Mouse (Mus musculus) G1E (cell line): ENCODE results near the gene Slirp. TPM values are rescaled to one million over a fixed set of nuclear protein-coding genes. Genes with fewer than 3 reads are reported as not detected.
A peak's percentile ranks its signal among the peaks of the same experiment; 100 is the strongest.

ENCODE experiments used
- ATAC-seq: 2 replicates; pipeline ENCODE4 v1.8.0; 2016; ENCODE audit warnings: mild to moderate bottlenecking; ENCODE audit not compliant: insufficient number of reproducible peaks, poor library complexity, low FRiP score, severe bottlenecking; ENCODE audit errors: extremely low read depth
- DNase-seq: peaks from one replicate; pipeline ENCODE4 v3.0.0; 2012; ENCODE audit warnings: low spot score
- H3K27me3 ChIP-seq: 2 replicates; pipeline ENCODE4 v1.6.1; 2012; ENCODE audit warnings: mild to moderate bottlenecking, low read length, inconsistent platforms; ENCODE audit not compliant: insufficient read depth
- H3K36me3 ChIP-seq: replicated peaks from 2 replicates; pipeline ENCODE3; 2012; ENCODE audit warnings: mild to moderate bottlenecking, inconsistent platforms
- H3K4me1 ChIP-seq: 2 replicates; pipeline ENCODE4 v1.6.1; 2012; ENCODE audit warnings: low read depth, low read length, inconsistent platforms, mixed read lengths; ENCODE audit not compliant: insufficient read depth
- H3K4me3 ChIP-seq: 2 replicates; pipeline ENCODE4 v1.5.1; 2012; ENCODE audit warnings: low read depth, mild to moderate bottlenecking, inconsistent platforms, low read length, moderate library complexity, mixed read lengths
- H3K9me3 ChIP-seq: replicated peaks from 2 replicates; pipeline ENCODE4 v1.6.1; 2012; ENCODE audit warnings: inconsistent platforms
- CTCF ChIP-seq: IDR thresholded peaks from 2 replicates; pipeline ENCODE4 v1.5.1; 2012; ENCODE audit warnings: low read depth, low read length, inconsistent platforms, mixed read lengths
- GATA1 ChIP-seq: IDR thresholded peaks from 2 replicates; pipeline ENCODE4 v1.6.1; 2012; ENCODE audit warnings: borderline replicate concordance, low read length, inconsistent platforms, mixed read lengths
- GATA2 ChIP-seq: IDR thresholded peaks from 2 replicates; pipeline ENCODE4 v1.6.1; 2012; ENCODE audit warnings: low read depth, low read length, inconsistent platforms, borderline replicate concordance
- POLR2AphosphoS5 ChIP-seq: IDR thresholded peaks from 2 replicates; pipeline ENCODE4 v1.6.1; 2012; ENCODE audit warnings: low read depth, low read length, inconsistent platforms; ENCODE audit not compliant: insufficient replicate concordance
- TAL1 ChIP-seq: conservative IDR thresholded peaks from 2 replicates; pipeline ENCODE4 v1.6.1; 2012; ENCODE audit warnings: low read depth, low read length, inconsistent platforms, mixed read lengths
- polyA plus RNA-seq: library from polyadenylated mRNA; stranded (reverse); fragments of >175 nt; gene quantifications from 2 replicates; pipeline ENCODE4 v1.2.3, GENCODE M21; 2012
- total RNA-seq, 2 experiments: library from RNA; stranded (forward) in 1 of 2; stranded (reverse) in 1 of 2; fragments of 200-1000 nt in 1 of 2; fragments of >200 nt in 1 of 2; fragmentation: Nextera tagmentation in 1 of 2; gene quantifications; 2 replicates each; pipeline ENCODE4 v1.2.3; 2014 to 2017

Gene Slirp
- total and polyA plus RNA-seq, 3 experiments = 7.3 to 149 (median 62.5) TPM

DNA sequence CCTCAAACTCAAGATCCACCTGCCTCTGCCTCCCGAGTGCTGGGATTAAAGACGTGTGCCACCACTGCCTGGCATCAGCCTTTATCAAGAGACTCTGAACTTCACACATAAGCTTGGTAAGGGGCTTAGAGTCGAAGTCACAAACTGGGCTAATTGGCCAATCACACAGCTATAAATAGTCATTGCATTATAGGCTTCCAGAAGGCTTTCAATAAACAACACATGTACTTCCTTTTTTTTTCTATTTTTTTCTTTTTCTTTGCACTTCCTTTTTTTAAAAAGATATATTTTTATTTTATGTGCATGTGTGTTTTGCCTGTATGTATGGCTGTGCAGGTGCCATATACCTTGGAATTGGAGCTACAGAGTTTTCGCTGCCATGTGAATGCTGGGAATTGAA lies 28.3 kb upstream of the Slirp start:
- H3K4me3 ChIP-seq = no peak overlapping the region
- 0 out of 2 replicates have a peak, but pooled peaks cover under 1% of the 10 kb centered on the region for H3K27me3 ChIP-seq
- ATAC-seq (no peak), DNase-seq (no peak)
- peaks cover 7% of the 10 kb centered on the region for H3K9me3 ChIP-seq
- TF ChIP-seq CTCF = no peak
- TF ChIP-seq POLR2AphosphoS5 = no peak
- TF ChIP-seq TAL1 = no peak
- no peak for TF ChIP-seq GATA2
- TF ChIP-seq GATA1 = no peak
- H3K4me1 ChIP-seq = peaks cover 71% of the 10 kb centered on the region
- H3K36me3 ChIP-seq = peaks cover 5% of the 10 kb centered on the region

GRCm38 (mm10) chr12:87416690-87417089 lies 27.0 kb upstream of the Slirp start:
- H3K4me3 ChIP-seq = no peak overlapping the region
- DNase-seq (no peak), ATAC-seq (0 out of 2 replicates have a peak, but pooled peaks have one; percentile 38)
- H3K27me3 ChIP-seq = no peaks in the 10 kb centered on the region
- TF ChIP-seq POLR2AphosphoS5 = no peak
- TF ChIP-seq CTCF = peak; percentile 87
- TF ChIP-seq GATA1 = no peak
- no peak for TF ChIP-seq TAL1
- TF ChIP-seq GATA2 = no peak
- peaks cover 58% of the 10 kb centered on the region for H3K4me1 ChIP-seq
- peaks cover 7% of the 10 kb centered on the region for H3K9me3 ChIP-seq
- H3K36me3 ChIP-seq = peaks cover 8% of the 10 kb centered on the region

- Histone ChIP-seq H3K4me1 (peaks cover 55% of the 10 kb centered on the region), H3K4me3 (no peak overlapping the region), H3K36me3 (peaks cover 29% of the 10 kb centered on the region), H3K9me3 (peaks cover 7% of the 10 kb centered on the region), H3K27me3 (no peaks in the 10 kb centered on the region)
- no peak for ATAC-seq
- no peak for DNase-seq
- TF ChIP-seq GATA1 (no peak), GATA2 (no peak), TAL1 (no peak), POLR2AphosphoS5 (no peak), CTCF (no peak)
These were observed 24.8 kb upstream of the Slirp start for GRCm38 (mm10) chr12:87418921-87419320.

DNA sequence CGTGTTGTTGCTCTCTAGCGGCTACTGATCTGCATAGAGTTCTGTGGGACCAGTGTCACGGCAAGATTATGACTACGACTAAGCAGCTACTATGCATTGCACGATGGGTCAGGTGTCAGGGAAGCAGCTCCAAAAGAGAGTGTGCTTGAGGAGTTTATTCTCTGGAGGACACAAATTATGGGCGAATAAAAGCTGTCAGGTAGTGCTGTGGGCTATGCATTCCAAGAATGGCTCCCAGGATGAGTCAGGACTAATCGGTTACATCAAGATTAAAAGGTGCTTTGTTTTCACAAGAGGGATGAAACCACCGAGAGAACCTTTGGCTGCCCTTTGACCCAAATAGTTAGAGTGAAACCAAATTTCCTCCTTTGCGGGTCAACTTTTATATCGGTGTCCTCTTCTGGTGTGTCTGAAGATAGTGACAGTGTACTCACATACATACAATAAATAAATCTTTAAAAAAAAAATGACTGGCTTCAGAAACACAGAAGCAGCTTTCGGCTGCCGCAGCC lies 23.7 kb upstream of the Slirp start:
- no peak for ATAC-seq
- peaks cover 40% of the 10 kb centered on the region for H3K36me3 ChIP-seq
- H3K4me1 ChIP-seq = peaks cover 48% of the 10 kb centered on the region
- peaks cover 7% of the 10 kb centered on the region for H3K9me3 ChIP-seq
- DNase-seq = no peak
- no peak overlapping the region for H3K4me3 ChIP-seq
- TF ChIP-seq POLR2AphosphoS5 (no peak), TAL1 (no peak), GATA1 (no peak), CTCF (no peak), GATA2 (no peak)
- no peaks in the 10 kb centered on the region for H3K27me3 ChIP-seq

GRCm38 (mm10) chr12:87421708-87422507 lies 21.8 kb upstream of the Slirp start:
- Histone ChIP-seq H3K36me3 (peaks cover 58% of the 10 kb centered on the region), H3K27me3 (no peaks in the 10 kb centered on the region), H3K9me3 (peaks cover 7% of the 10 kb centered on the region), H3K4me1 (peaks cover 39% of the 10 kb centered on the region), H3K4me3 (no peak overlapping the region)
- no peak for TF ChIP-seq POLR2AphosphoS5
- no peak for DNase-seq
- ATAC-seq = no peak

DNA sequence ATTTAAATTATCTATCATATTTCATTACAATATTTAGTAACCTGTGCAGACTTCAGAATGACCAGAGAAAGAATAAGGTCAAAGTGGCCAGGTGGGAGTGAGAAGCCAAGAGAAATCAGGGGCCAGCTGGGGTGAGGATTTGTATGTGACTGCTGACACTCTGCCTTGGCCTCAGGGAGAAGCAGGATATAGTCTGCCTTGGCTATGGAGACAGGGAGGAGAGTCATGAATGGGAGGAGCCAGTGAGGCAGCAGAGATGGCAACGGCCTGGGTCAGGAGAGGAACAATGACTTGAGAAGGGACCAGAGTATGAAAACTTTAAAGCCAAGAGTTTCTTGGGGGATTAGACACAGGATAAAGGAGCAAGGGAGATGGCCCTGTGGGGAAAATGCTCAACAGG lies 20.0 kb upstream of the Slirp start:
- DNase-seq (no peak), ATAC-seq (no peak)
- Histone ChIP-seq H3K9me3 (no peaks in the 10 kb centered on the region), H3K4me1 (peaks cover 54% of the 10 kb centered on the region), H3K4me3 (no peak overlapping the region), H3K27me3 (no peaks in the 10 kb centered on the region), H3K36me3 (peaks cover 73% of the 10 kb centered on the region)
- TF ChIP-seq TAL1 = no peak
- TF ChIP-seq POLR2AphosphoS5 = no peak
- no peak for TF ChIP-seq CTCF
- TF ChIP-seq GATA1 = no peak
- TF ChIP-seq GATA2 = no peak
